Mouse (Mus musculus) liver, postnatal 0 days (tissue): ENCODE results near the gene Dnaaf5.

Source experiments
- CTCF ChIP-seq: sonication (generic); IDR thresholded peaks from 2 replicates; pipeline ENCODE4 v1.5.1; 2016; ENCODE audit warnings: antibody characterized with exemption, low read depth
- EP300 ChIP-seq: IDR thresholded peaks from 2 replicates; pipeline ENCODE4 v1.6.1; 2016; ENCODE audit warnings: antibody characterized with exemption, low read depth, mild to moderate bottlenecking

DNA sequence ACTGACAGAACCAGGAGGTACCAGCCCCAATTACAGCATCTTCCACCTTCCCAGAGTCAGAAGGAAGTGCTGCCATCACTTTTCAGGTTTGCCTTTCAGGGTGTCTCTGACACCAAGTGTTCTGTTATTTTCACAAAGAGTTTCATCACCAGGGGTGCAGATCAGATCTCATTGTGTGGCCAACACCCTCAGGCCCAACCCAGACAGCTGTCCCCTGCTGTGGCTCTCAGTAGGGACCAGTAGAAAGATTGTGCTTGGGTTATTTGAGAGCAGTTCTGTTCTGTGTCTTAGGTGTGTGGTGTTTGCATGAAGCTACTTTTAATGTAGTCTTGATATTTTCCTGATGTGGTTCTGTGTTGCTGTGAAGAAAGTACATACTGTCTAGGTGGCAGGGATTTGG, 58.2 kb downstream of the Dnaaf5 start:
- TF ChIP-seq CTCF, result no peak
- no peak for TF ChIP-seq EP300
